Mouse (Mus musculus) midbrain, embryonic 15.5 days (tissue): ENCODE measurements around the gene Sac3d1. TPM values are rescaled to one million over a fixed set of nuclear protein-coding genes. Genes with fewer than 3 reads are reported as not detected.
A peak's percentile ranks its signal among the peaks of the same experiment; 100 is the strongest.
"Not testable (repeated sequence)": the region's sequence is repeated elsewhere in the genome, so short reads cannot be mapped to it uniquely, and the experiment has no call there.

Source experiments
- ATAC-seq: fragments of 200-750 bp; cut with Nextera tagmentation; replicated peaks from 2 replicates; pipeline ENCODE4 v1.8.0; 2017; ENCODE audit warnings: moderate TSS enrichment
- H3K27ac ChIP-seq: fragments of 300-500 bp; sonication (generic); 2 replicates; pipeline ENCODE4 v1.5.1; 2015; ENCODE audit warnings: mild to moderate bottlenecking, inconsistent platforms
- H3K27me3 ChIP-seq: fragments of 300-500 bp; sonication (generic); replicated peaks from 2 replicates; pipeline ENCODE4 v1.6.1; 2015; ENCODE audit warnings: inconsistent platforms
- H3K36me3 ChIP-seq: fragments of 300-500 bp; sonication (generic); replicated peaks from 2 replicates; pipeline ENCODE4 v1.6.1; 2015; ENCODE audit warnings: inconsistent platforms
- H3K4me1 ChIP-seq: fragments of 300-500 bp; sonication (generic); 2 replicates; pipeline ENCODE4 v1.6.1; 2015; ENCODE audit warnings: inconsistent platforms
- H3K4me2 ChIP-seq: fragments of 300-500 bp; sonication (generic); 2 replicates; pipeline ENCODE4 v1.6.1; 2015; ENCODE audit warnings: inconsistent platforms, mild to moderate bottlenecking, moderate library complexity
- H3K4me3 ChIP-seq: fragments of 300-500 bp; sonication (generic); 2 replicates; pipeline ENCODE4 v1.5.1; 2015; ENCODE audit warnings: mild to moderate bottlenecking, inconsistent platforms
- H3K9ac ChIP-seq: fragments of 300-500 bp; sonication (generic); 2 replicates; pipeline ENCODE4 v1.6.1; 2015; ENCODE audit warnings: mild to moderate bottlenecking, inconsistent platforms
- H3K9me3 ChIP-seq: fragments of 300-500 bp; sonication (generic); 2 replicates; pipeline ENCODE4 v1.6.1; 2016; ENCODE audit warnings: inconsistent platforms
- WGBS: fragments of 180-500 bp; shearing (Covaris S2); methylation state at CpG from one replicate; pipeline ENCODE4 v1.1.7; 2015; ENCODE audit warnings: mixed read lengths; 5-methylcytosine and 5-hydroxymethylcytosine counted together
- polyA plus RNA-seq: library from polyadenylated mRNA; unstranded; fragments of >200 nt; fragmentation: Nextera tagmentation; extraction: Ambion mirVana; gene quantifications from 2 replicates; pipeline ENCODE4 v1.2.1, GENCODE M21; 2015

Gene Sac3d1
- polyA plus RNA-seq, 1 experiment from 2014 or later, result 48.3 TPM

- H3K27ac ChIP-seq, H3K4me3 ChIP-seq, H3K4me1 ChIP-seq, H3K9me3 ChIP-seq, H3K27me3 ChIP-seq, H3K4me2 ChIP-seq, H3K9ac ChIP-seq, ATAC-seq: not testable (repeated sequence)
- peaks cover 12% of the 10 kb centered on the region; the same call in 1 of the 2 replicates for H3K36me3 ChIP-seq
- 37% methylated on average over 1 of the region's 1 CpGs for WGBS
Observed at GRCm38 (mm10) chr19:6133197-6133596, 14.7 kb upstream of the Sac3d1 start.

GRCm38 (mm10) chr19:6132171-6132827 is 13.8 kb upstream of the Sac3d1 start:
- Histone ChIP-seq H3K9me3 (no peaks in the 10 kb centered on the region), H3K4me3 (no peak overlapping the region), H3K27me3 (no peaks in the 10 kb centered on the region), H3K9ac (no peak overlapping the region), H3K4me2 (no peak overlapping the region), H3K36me3 (peaks cover 11% of the 10 kb centered on the region; the same call in 1 of the 2 replicates), H3K27ac (no peak overlapping the region), H3K4me1 (peaks cover 8% of the 10 kb centered on the region)
- 89% methylated on average over 7 of the region's 7 CpGs for WGBS
- ATAC-seq, result no peak

- H3K36me3 ChIP-seq, H3K9ac ChIP-seq, H3K27me3 ChIP-seq, ATAC-seq, H3K9me3 ChIP-seq, H3K4me3 ChIP-seq, H3K27ac ChIP-seq, H3K4me2 ChIP-seq: not testable (repeated sequence)
- WGBS, result 81% methylated on average over 7 of the region's 7 CpGs
- peaks cover 12% of the 10 kb centered on the region for H3K4me1 ChIP-seq
Observed at GRCm38 (mm10) chr19:6130414-6131128, 12.1 kb upstream of the Sac3d1 start.

GRCm38 (mm10) chr19:6127760-6128341 is 9.4 kb upstream of the Sac3d1 start, which contains the start of gene Snx15:
Snx15 (minus strand) TSS chr19:6128304.
- Histone ChIP-seq H3K27ac (peak within 1 kb of the TSS; percentile 93), H3K27me3 (no peaks in the 10 kb centered on the region), H3K4me1 (peaks cover 12% of the 10 kb centered on the region), H3K9ac (peak within 1 kb of the TSS; percentile 67), H3K9me3 (no peaks in the 10 kb centered on the region), H3K36me3 (no peaks in the 10 kb centered on the region), H3K4me3 (peak within 1 kb of the TSS; percentile 55), H3K4me2 (peak within 1 kb of the TSS; percentile 56)
- under 1% methylated on average over 32 of the region's 32 CpGs for WGBS
- ATAC-seq, result peak; percentile 95

- Histone ChIP-seq H3K27ac (peak overlapping the region; percentile 93), H3K36me3 (no peaks in the 10 kb centered on the region), H3K4me1 (peaks cover 12% of the 10 kb centered on the region), H3K4me3 (peak overlapping the region; percentile 55), H3K27me3 (no peaks in the 10 kb centered on the region), H3K9me3 (no peaks in the 10 kb centered on the region), H3K9ac (0 out of 2 replicates have a peak overlapping the region, but pooled peaks have one; percentile 67), H3K4me2 (peak overlapping the region; percentile 56)
- WGBS, result 73% methylated on average over 10 of the region's 10 CpGs
- no peak for ATAC-seq
Observed at GRCm38 (mm10) chr19:6126789-6127580, 8.5 kb upstream of the Sac3d1 start.

- H3K27ac ChIP-seq, result no peak overlapping the region
- WGBS, result 24% methylated on average over 4 of the region's 4 CpGs
- H3K4me2 ChIP-seq, result no peak overlapping the region
- no peaks in the 10 kb centered on the region for H3K27me3 ChIP-seq
- H3K9ac ChIP-seq, result no peak overlapping the region
- H3K4me1 ChIP-seq, result peaks cover 12% of the 10 kb centered on the region
- H3K9me3 ChIP-seq, result no peaks in the 10 kb centered on the region
- no peak for ATAC-seq
- H3K4me3 ChIP-seq, result no peak overlapping the region
- no peaks in the 10 kb centered on the region for H3K36me3 ChIP-seq
Observed at GRCm38 (mm10) chr19:6126289-6126688, 7.8 kb upstream of the Sac3d1 start.

GRCm38 (mm10) chr19:6124898-6125297 is 6.4 kb upstream of the Sac3d1 start:
- no peak overlapping the region for H3K27ac ChIP-seq
- ATAC-seq, result no peak
- no peak overlapping the region for H3K9ac ChIP-seq
- H3K4me2 ChIP-seq, result no peak overlapping the region
- H3K27me3 ChIP-seq, result no peaks in the 10 kb centered on the region
- H3K4me1 ChIP-seq, result peaks cover 13% of the 10 kb centered on the region
- 72% methylated on average over 2 of the region's 2 CpGs for WGBS
- no peaks in the 10 kb centered on the region for H3K9me3 ChIP-seq
- H3K4me3 ChIP-seq, result no peak overlapping the region
- no peaks in the 10 kb centered on the region; the same call in 1 of the 2 replicates for H3K36me3 ChIP-seq

GRCm38 (mm10) chr19:6123330-6123729 is 4.9 kb upstream of the Sac3d1 start:
- Histone ChIP-seq H3K9me3 (no peaks in the 10 kb centered on the region), H3K27me3 (no peaks in the 10 kb centered on the region), H3K27ac (no peak overlapping the region), H3K4me2 (no peak overlapping the region), H3K4me3 (no peak overlapping the region), H3K4me1 (peaks cover 20% of the 10 kb centered on the region), H3K9ac (no peak overlapping the region), H3K36me3 (no peaks in the 10 kb centered on the region; the same call in 1 of the 2 replicates)
- 75% methylated on average over 8 of the region's 8 CpGs for WGBS
- no peak for ATAC-seq

- 32% methylated on average over 19 of the region's 19 CpGs for WGBS
- no peak overlapping the region for H3K4me3 ChIP-seq
- no peak overlapping the region for H3K4me2 ChIP-seq
- no peak for ATAC-seq
- no peak overlapping the region for H3K27ac ChIP-seq
- no peaks in the 10 kb centered on the region; the same call in 1 of the 2 replicates for H3K36me3 ChIP-seq
- no peaks in the 10 kb centered on the region for H3K27me3 ChIP-seq
- H3K9me3 ChIP-seq, result no peaks in the 10 kb centered on the region
- no peak overlapping the region for H3K9ac ChIP-seq
- H3K4me1 ChIP-seq, result peaks cover 27% of the 10 kb centered on the region
Observed at GRCm38 (mm10) chr19:6121761-6122160, 3.3 kb upstream of the Sac3d1 start.

GRCm38 (mm10) chr19:6118677-6119185 is 281 bp upstream of the Sac3d1 start:
- peak overlapping the region; percentile 94 for H3K4me2 ChIP-seq
- H3K27me3 ChIP-seq, result no peaks in the 10 kb centered on the region
- WGBS, result 2% methylated on average over 8 of the region's 8 CpGs
- peaks cover 16% of the 10 kb centered on the region for H3K36me3 ChIP-seq
- H3K9ac ChIP-seq, result peak overlapping the region; percentile 75
- H3K4me3 ChIP-seq, result peak overlapping the region; percentile 71
- H3K9me3 ChIP-seq, result no peaks in the 10 kb centered on the region
- peak; percentile 61 for ATAC-seq
- peaks cover 29% of the 10 kb centered on the region for H3K4me1 ChIP-seq
- peak overlapping the region; percentile 93 for H3K27ac ChIP-seq

- Histone ChIP-seq H3K4me2 (peak overlapping the region; percentile 94), H3K9ac (peak overlapping the region; percentile 75), H3K36me3 (peaks cover 16% of the 10 kb centered on the region), H3K27ac (peak overlapping the region; percentile 93), H3K4me3 (peak overlapping the region; percentile 71), H3K27me3 (no peaks in the 10 kb centered on the region), H3K4me1 (peaks cover 29% of the 10 kb centered on the region), H3K9me3 (no peaks in the 10 kb centered on the region)
- WGBS, result 7% methylated on average over 32 of the region's 32 CpGs
- no peak; the same call in 1 of the 2 replicates for ATAC-seq
Observed at GRCm38 (mm10) chr19:6117346-6117985, 984 bp downstream of the Sac3d1 start.
